Mouse (Mus musculus) mammary gland, adult 2 months (tissue): ENCODE data around the gene Ankrd53. TPM values are rescaled to one million over a fixed set of nuclear protein-coding genes. Genes with fewer than 3 reads are reported as not detected.

Source experiments
- polyA plus RNA-seq: library from polyadenylated mRNA; depleted of rRNA; stranded (reverse); fragments of >200 nt; gene quantifications from 2 replicates; pipeline ENCODE4 v1.2.3, GENCODE M21; 2012; ENCODE audit warnings: low replicate concordance; rRNA removed

Ankrd53 gene
- not detected in 2 replicates for polyA plus RNA-seq

DNA sequence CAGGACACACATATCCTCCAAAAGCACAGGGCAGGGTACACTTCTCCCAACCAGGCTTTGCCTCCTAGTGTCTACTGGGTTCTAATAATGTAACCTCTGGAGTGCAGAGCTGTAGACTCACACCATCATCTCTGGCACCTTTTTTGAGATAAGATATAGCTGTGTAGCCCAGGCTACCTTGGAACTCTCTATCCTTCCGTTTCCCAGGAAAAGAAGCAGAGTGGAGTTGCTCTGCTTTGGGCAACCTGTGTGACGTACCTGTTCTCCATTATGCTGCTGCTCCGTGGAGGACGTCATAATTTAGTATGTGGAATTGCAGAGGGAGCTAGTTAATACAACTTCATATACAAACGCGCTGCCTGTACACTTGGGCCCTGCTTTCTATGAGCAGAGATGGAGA, at the start of gene Ankrd53:
Gene Ankrd53 (plus strand): TSS at position 301 of the 400 bp plus-strand sequence.

DNA sequence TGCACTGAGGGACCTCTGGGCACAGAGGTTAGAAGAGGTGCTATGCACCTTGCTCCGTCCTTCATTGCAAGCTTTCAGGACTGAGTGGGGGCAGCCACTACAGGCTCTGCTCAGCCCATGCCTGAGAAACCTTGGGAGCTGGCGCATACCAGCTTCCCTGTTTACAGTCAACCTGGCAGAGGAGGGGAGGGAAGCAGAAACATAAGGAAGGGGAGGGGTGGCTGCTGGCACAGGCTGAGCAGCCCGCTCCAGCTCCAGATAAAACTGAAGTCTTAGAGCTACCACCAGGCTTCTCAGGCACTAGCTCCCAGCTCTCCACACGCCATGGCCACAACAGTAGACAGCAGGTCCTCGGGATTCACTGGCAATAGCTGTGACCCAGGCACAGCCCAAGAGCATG, 19.7 kb upstream of the Ankrd53 start, which contains the start of gene Atp6v1b1:
Gene Atp6v1b1 (plus strand): TSS at position 230 of the 400 bp plus-strand sequence.

DNA sequence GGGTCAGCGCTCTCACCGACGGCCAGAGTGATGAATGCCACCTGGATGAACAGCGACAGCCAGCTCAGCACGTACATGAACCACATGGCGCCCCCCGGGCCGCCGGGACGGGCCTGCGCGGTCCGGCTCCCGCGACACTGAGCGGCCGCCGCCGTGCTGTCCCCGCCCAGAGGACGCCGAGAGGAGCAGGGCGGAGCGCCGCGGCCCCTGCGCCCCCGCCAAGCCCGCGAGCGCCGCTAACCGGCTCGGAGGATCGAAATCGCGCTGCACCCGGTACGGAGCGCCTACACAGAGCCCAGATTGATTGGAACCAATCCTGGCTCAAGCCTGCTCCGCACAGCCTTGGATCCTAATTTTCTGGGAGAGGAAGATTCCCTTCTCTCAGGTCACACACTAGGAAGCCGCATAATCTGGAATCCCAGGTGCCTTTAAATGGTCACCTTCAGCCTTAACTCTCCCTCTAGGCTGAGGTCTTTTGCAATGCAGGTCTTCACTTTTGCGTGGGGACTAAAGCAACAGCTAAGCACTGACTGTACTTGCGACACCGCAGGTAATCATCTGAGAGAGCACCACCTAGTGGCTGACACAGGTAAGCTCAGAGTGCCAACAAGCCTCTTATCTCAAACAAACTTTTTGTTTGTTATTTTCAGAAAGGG, 13.3 kb downstream of the Ankrd53 start, which contains the start of gene Tex261:
Gene Tex261 (minus strand): TSS at position 176 of the 656 bp plus-strand sequence.

DNA sequence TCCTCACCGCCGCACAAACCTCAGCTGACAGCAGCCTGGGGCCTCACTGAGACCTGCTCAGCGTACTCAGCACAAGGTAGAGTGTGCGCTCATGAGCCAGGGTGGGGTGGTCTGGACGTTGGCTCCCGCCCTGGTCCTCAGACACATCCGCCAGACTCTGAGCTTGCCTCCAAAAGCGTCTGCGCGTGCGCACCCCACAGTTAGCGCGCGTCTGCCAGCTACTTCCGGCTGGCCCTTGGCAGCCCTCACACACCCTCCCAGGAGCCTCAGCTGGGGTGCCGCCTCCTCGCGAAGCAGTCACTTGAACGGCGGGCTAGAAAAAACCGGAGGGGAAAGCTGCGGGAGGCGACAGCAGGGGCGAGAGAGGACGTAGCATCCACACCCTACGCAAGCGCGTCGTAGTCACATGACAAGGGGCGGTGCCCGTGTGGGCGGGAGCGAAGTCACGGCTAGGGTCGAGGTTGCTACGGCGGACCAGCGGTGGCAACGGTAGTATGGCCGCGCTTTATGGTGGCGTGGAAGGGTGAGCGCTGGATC, 32.4 kb downstream of the Ankrd53 start, which contains the start of gene Nagk:
Gene Nagk (plus strand): TSS at position 223 of the 537 bp plus-strand sequence.

Other genes with a start within 250 kb of the Ankrd53 start
- gene Actg2, start 226.4 kb upstream of the Ankrd53 start, polyA plus RNA-seq, result 17.1 and 21.6 TPM in 2 replicates
- gene Stambp, start 189.9 kb upstream of the Ankrd53 start, polyA plus RNA-seq, result 10.1 and 18.0 TPM in 2 replicates
- not detected in 2 replicates for gene Clec4f, start 106.5 kb upstream of the Ankrd53 start, polyA plus RNA-seq
- 1.7 and 2.5 TPM in 2 replicates for gene Cd207, start 84.8 kb upstream of the Ankrd53 start, polyA plus RNA-seq
- 0.11 and 0.14 TPM in 2 replicates for gene Vax2, start 51.4 kb upstream of the Ankrd53 start, polyA plus RNA-seq
- gene Atp6v1b1, start 19.7 kb upstream of the Ankrd53 start, polyA plus RNA-seq, result 44.0 and 51.0 TPM in 2 replicates
- gene Tex261, start 13.2 kb downstream of the Ankrd53 start, polyA plus RNA-seq, result 113 and 176 TPM in 2 replicates
- 17.5 and 20.0 TPM in 2 replicates for gene Nagk, start 32.3 kb downstream of the Ankrd53 start, polyA plus RNA-seq
- gene Paip2b, start 69.1 kb downstream of the Ankrd53 start, polyA plus RNA-seq, result 8.8 and 17.5 TPM in 2 replicates
- gene Zfp638, start 104.5 kb downstream of the Ankrd53 start, polyA plus RNA-seq, result 6.3 and 10.6 TPM in 2 replicates
- 17.2 and 30.8 TPM in 2 replicates for gene Dysf, start 245.9 kb downstream of the Ankrd53 start, polyA plus RNA-seq